Mouse (Mus musculus): Measurements from ENCODE around the gene Gngt2. TPM values are rescaled to one million over a fixed set of nuclear protein-coding genes. Genes with fewer than 3 reads are reported as not detected.

Gene Gngt2
- polyA plus RNA-seq (2014; fragmentation: Nextera tagmentation; extraction: Ambion mirVana), result 7.8 and 9.2 TPM in 2 replicates

DNA sequence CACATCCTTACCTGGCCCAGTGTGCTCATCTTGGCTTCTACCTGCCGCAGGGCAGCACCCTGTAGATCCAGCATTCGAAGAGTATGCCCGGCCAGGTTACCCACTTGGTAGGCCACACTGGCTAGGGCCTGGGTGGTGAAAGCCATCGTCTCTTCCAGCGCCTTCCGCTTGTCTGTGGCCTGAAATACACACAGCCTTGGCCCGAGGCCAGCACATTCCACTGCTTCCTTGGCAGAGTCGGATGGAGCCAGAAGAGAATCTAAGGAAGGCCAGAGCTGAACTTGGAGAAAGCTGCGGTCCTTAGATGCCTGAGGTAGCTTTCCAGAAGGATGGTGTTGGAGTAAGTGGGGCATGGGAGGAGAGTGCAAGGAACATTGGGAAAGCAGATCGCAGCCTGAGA, at the start of gene Gngt2:
Gene Gngt2, plus strand, starts transcription at position 158 of the 400 bp plus-strand sequence.
- no peaks in the 10 kb centered on the region for H3K36me3 ChIP-seq (replicated peaks; ENCODE audit: control insufficient read depth, insufficient read depth, low read depth, low read length)
- H3K9me3 ChIP-seq (replicated peaks; ENCODE audit: control insufficient read depth, low read length), result no peaks in the 10 kb centered on the region
- peaks cover 6% of the 10 kb centered on the region for H3K4me1 ChIP-seq (ENCODE audit: control insufficient read depth, insufficient read depth, low read length)
- no peak within 1 kb of the TSS for H3K4me3 ChIP-seq (ENCODE audit: low read depth, low read length)
- H3K4me2 ChIP-seq (ENCODE audit: low read depth, low read length), result no peak within 1 kb of the TSS
- ATAC-seq (replicated peaks; ENCODE audit: insufficient number of reproducible peaks, low FRiP score, low TSS enrichment, low read depth) (no peak), DNase-seq (ENCODE audit: low spot score) (peak; percentile 33)
- H3K27me3 ChIP-seq (ENCODE audit: control insufficient read depth, insufficient read depth, low read length), result peaks cover 42% of the 10 kb centered on the region
- no peak within 1 kb of the TSS for H3K9ac ChIP-seq (replicated peaks; ENCODE audit: low read length)
- WGBS, result 83% methylated on average over 10 of the region's 10 CpGs
- H3K27ac ChIP-seq (replicated peaks; ENCODE audit: low read depth, low read length), result no peak within 1 kb of the TSS

- DNase-seq (ENCODE audit: low spot score) (no peak), ATAC-seq (replicated peaks; ENCODE audit: insufficient number of reproducible peaks, low FRiP score, low TSS enrichment, low read depth) (no peak)
- Histone ChIP-seq H3K4me3 (ENCODE audit: low read depth, low read length) (no peak overlapping the region), H3K4me1 (ENCODE audit: control insufficient read depth, insufficient read depth, low read length) (no peaks in the 10 kb centered on the region), H3K27me3 (ENCODE audit: control insufficient read depth, insufficient read depth, low read length) (no peaks in the 10 kb centered on the region), H3K4me2 (ENCODE audit: low read depth, low read length) (no peak overlapping the region), H3K36me3 (replicated peaks; ENCODE audit: control insufficient read depth, insufficient read depth, low read depth, low read length) (no peaks in the 10 kb centered on the region), H3K27ac (replicated peaks; ENCODE audit: low read depth, low read length) (no peak overlapping the region), H3K9me3 (replicated peaks; ENCODE audit: control insufficient read depth, low read length) (no peaks in the 10 kb centered on the region), H3K9ac (replicated peaks; ENCODE audit: low read length) (no peak overlapping the region)
- 82% methylated on average over 8 of the region's 8 CpGs for WGBS
These were observed 47.5 kb upstream of the Gngt2 start for GRCm38 (mm10) chr11:95789451-95789891.

DNA sequence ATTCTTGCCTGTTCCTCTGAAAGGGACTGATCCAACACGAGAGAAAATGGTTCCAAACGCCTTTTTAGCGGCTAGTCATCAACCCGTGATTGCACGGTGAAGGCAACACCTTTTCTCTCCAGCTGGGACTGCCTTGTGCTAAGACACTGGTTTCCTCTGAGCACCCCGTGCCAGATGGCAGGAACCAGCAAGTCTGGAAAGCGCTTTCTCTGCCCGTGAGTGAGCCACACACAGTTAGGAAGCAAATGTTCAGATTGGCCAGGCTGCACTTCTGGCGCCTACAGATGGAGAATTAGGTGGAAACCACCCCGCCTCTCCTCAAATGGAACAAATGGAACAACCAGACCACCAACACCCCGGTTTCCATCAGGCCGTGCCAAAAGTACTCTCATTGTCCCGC, 45.2 kb upstream of the Gngt2 start:
- 80% methylated on average over 13 of the region's 13 CpGs for WGBS

DNA sequence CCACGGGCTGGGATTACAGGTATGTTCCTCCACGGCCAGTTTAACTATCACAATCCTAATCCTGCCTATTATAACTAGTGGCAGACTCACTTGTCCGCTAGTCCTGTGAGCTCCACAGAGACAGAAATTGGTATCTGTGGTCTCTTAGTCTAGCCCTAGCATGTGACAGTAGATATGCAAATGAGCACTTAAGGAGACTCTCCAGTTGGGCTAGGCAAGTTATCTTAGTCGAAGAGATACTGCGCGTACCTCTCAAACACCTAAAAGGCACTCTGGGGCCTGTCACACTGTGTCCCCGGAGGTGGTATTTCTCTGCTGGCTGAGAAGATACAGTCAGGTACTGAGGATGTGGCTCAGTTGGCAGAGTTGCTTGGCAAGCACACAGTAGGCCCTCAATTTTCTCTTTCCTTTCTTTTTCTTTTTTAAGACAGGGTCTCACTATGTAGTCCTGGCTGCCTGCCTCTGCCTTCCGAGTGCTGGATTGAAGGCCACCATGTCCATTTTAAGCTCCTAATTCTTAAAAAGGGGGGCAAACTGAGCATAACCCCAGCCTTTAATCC, 44.0 kb upstream of the Gngt2 start:
- no peak overlapping the region for H3K9ac ChIP-seq (replicated peaks; ENCODE audit: low read length)
- no peak overlapping the region for H3K27ac ChIP-seq (replicated peaks; ENCODE audit: low read depth, low read length)
- no peak for DNase-seq (ENCODE audit: low spot score)
- no peak for ATAC-seq (replicated peaks; ENCODE audit: insufficient number of reproducible peaks, low FRiP score, low TSS enrichment, low read depth)
- no peak overlapping the region for H3K4me3 ChIP-seq (ENCODE audit: low read depth, low read length)
- H3K36me3 ChIP-seq (replicated peaks; ENCODE audit: control insufficient read depth, insufficient read depth, low read depth, low read length), result no peaks in the 10 kb centered on the region
- no peaks in the 10 kb centered on the region for H3K9me3 ChIP-seq (replicated peaks; ENCODE audit: control insufficient read depth, low read length)
- H3K27me3 ChIP-seq (ENCODE audit: control insufficient read depth, insufficient read depth, low read length), result peaks cover 3% of the 10 kb centered on the region; the same call in 1 of the 2 replicates
- H3K4me2 ChIP-seq (ENCODE audit: low read depth, low read length), result no peak overlapping the region
- H3K4me1 ChIP-seq (ENCODE audit: control insufficient read depth, insufficient read depth, low read length), result no peaks in the 10 kb centered on the region; the same call in 1 of the 2 replicates
- WGBS, result 90% methylated on average over 8 of the region's 8 CpGs

More for the DNA sequence above, 45.2 kb upstream of the Gngt2 start:
- Histone ChIP-seq H3K27ac (replicated peaks; ENCODE audit: low read depth, low read length) (no peak overlapping the region), H3K9me3 (replicated peaks; ENCODE audit: control insufficient read depth, low read length) (no peaks in the 10 kb centered on the region), H3K36me3 (replicated peaks; ENCODE audit: control insufficient read depth, insufficient read depth, low read depth, low read length) (no peaks in the 10 kb centered on the region), H3K4me3 (ENCODE audit: low read depth, low read length) (no peak overlapping the region), H3K9ac (replicated peaks; ENCODE audit: low read length) (no peak overlapping the region), H3K27me3 (ENCODE audit: control insufficient read depth, insufficient read depth, low read length) (0 out of 2 replicates have a peak, but pooled peaks cover under 1% of the 10 kb centered on the region), H3K4me1 (ENCODE audit: control insufficient read depth, insufficient read depth, low read length) (no peaks in the 10 kb centered on the region; the same call in 1 of the 2 replicates), H3K4me2 (ENCODE audit: low read depth, low read length) (no peak overlapping the region)
- ATAC-seq (replicated peaks; ENCODE audit: insufficient number of reproducible peaks, low FRiP score, low TSS enrichment, low read depth) (no peak), DNase-seq (ENCODE audit: low spot score) (no peak)

- H3K36me3 ChIP-seq (replicated peaks; ENCODE audit: control insufficient read depth, insufficient read depth, low read depth, low read length), result no peaks in the 10 kb centered on the region
- H3K4me2 ChIP-seq (ENCODE audit: low read depth, low read length), result no peak overlapping the region
- H3K9ac ChIP-seq (replicated peaks; ENCODE audit: low read length), result no peak overlapping the region
- H3K9me3 ChIP-seq (replicated peaks; ENCODE audit: control insufficient read depth, low read length), result no peaks in the 10 kb centered on the region
- H3K4me3 ChIP-seq (ENCODE audit: low read depth, low read length), result no peak overlapping the region
- no peak overlapping the region for H3K27ac ChIP-seq (replicated peaks; ENCODE audit: low read depth, low read length)
- WGBS, result 78% methylated on average over 5 of the region's 5 CpGs
- no peaks in the 10 kb centered on the region; the same call in 1 of the 2 replicates for H3K4me1 ChIP-seq (ENCODE audit: control insufficient read depth, insufficient read depth, low read length)
- ATAC-seq (replicated peaks; ENCODE audit: insufficient number of reproducible peaks, low FRiP score, low TSS enrichment, low read depth) (no peak), DNase-seq (ENCODE audit: low spot score) (no peak)
- peaks cover 3% of the 10 kb centered on the region; the same call in 1 of the 2 replicates for H3K27me3 ChIP-seq (ENCODE audit: control insufficient read depth, insufficient read depth, low read length)
These were observed 42.8 kb upstream of the Gngt2 start for GRCm38 (mm10) chr11:95794201-95794600.

DNA sequence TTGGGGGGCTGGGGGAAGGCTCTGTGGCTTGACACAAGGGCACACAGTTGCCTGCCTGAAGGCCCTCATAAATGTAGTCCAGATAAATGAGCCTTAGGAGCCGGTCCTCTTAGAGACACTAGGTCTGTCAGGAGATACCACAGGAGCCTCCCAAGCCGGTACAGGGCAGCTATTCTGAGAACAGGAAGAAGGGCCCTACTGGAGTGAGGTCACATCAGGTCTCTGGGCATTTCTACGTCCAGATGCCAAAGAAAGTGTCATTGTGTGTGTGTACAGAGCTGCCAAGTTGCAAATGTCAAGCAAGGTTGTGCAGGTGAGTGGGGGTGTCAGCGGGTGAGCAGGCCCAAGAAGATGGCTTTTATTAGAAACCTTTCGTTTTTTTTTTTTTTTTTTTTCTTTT, 41.4 kb upstream of the Gngt2 start:
- Histone ChIP-seq H3K9me3 (replicated peaks; ENCODE audit: control insufficient read depth, low read length) (no peaks in the 10 kb centered on the region), H3K36me3 (replicated peaks; ENCODE audit: control insufficient read depth, insufficient read depth, low read depth, low read length) (no peaks in the 10 kb centered on the region), H3K27me3 (ENCODE audit: control insufficient read depth, insufficient read depth, low read length) (peaks cover 3% of the 10 kb centered on the region; the same call in 1 of the 2 replicates), H3K27ac (replicated peaks; ENCODE audit: low read depth, low read length) (no peak overlapping the region), H3K4me1 (ENCODE audit: control insufficient read depth, insufficient read depth, low read length) (no peaks in the 10 kb centered on the region; the same call in 1 of the 2 replicates), H3K9ac (replicated peaks; ENCODE audit: low read length) (no peak overlapping the region), H3K4me2 (ENCODE audit: low read depth, low read length) (no peak overlapping the region), H3K4me3 (ENCODE audit: low read depth, low read length) (no peak overlapping the region)
- DNase-seq (ENCODE audit: low spot score), result no peak
- WGBS, result 51% methylated on average over 5 of the region's 5 CpGs
- ATAC-seq (replicated peaks; ENCODE audit: insufficient number of reproducible peaks, low FRiP score, low TSS enrichment, low read depth), result no peak

- no peak overlapping the region for H3K4me2 ChIP-seq (ENCODE audit: low read depth, low read length)
- no peak overlapping the region for H3K9ac ChIP-seq (replicated peaks; ENCODE audit: low read length)
- H3K36me3 ChIP-seq (replicated peaks; ENCODE audit: control insufficient read depth, insufficient read depth, low read depth, low read length), result no peaks in the 10 kb centered on the region
- H3K4me1 ChIP-seq (ENCODE audit: control insufficient read depth, insufficient read depth, low read length), result no peaks in the 10 kb centered on the region
- H3K27me3 ChIP-seq (ENCODE audit: control insufficient read depth, insufficient read depth, low read length), result no peaks in the 10 kb centered on the region
- no peak for ATAC-seq (replicated peaks; ENCODE audit: insufficient number of reproducible peaks, low FRiP score, low TSS enrichment, low read depth)
- WGBS, result 72% methylated on average over 5 of the region's 5 CpGs
- no peak overlapping the region for H3K4me3 ChIP-seq (ENCODE audit: low read depth, low read length)
- H3K27ac ChIP-seq (replicated peaks; ENCODE audit: low read depth, low read length), result no peak overlapping the region
- H3K9me3 ChIP-seq (replicated peaks; ENCODE audit: control insufficient read depth, low read length), result no peaks in the 10 kb centered on the region
- DNase-seq (ENCODE audit: low spot score), result no peak
These were observed 32.0 kb upstream of the Gngt2 start for GRCm38 (mm10) chr11:95805010-95805409.

GRCm38 (mm10) chr11:95805527-95805926, 31.5 kb upstream of the Gngt2 start:
- Histone ChIP-seq H3K4me1 (ENCODE audit: control insufficient read depth, insufficient read depth, low read length) (no peaks in the 10 kb centered on the region), H3K27ac (replicated peaks; ENCODE audit: low read depth, low read length) (no peak overlapping the region), H3K4me3 (ENCODE audit: low read depth, low read length) (no peak overlapping the region), H3K36me3 (replicated peaks; ENCODE audit: control insufficient read depth, insufficient read depth, low read depth, low read length) (no peaks in the 10 kb centered on the region), H3K9me3 (replicated peaks; ENCODE audit: control insufficient read depth, low read length) (no peaks in the 10 kb centered on the region), H3K27me3 (ENCODE audit: control insufficient read depth, insufficient read depth, low read length) (no peaks in the 10 kb centered on the region), H3K4me2 (ENCODE audit: low read depth, low read length) (no peak overlapping the region), H3K9ac (replicated peaks; ENCODE audit: low read length) (no peak overlapping the region)
- no peak for ATAC-seq (replicated peaks; ENCODE audit: insufficient number of reproducible peaks, low FRiP score, low TSS enrichment, low read depth)
- WGBS, result 45% methylated on average over 3 of the region's 3 CpGs
- DNase-seq (ENCODE audit: low spot score), result no peak

All from embryonic facial prominence, embryonic 11.5 days (tissue).